Mouse (Mus musculus) urinary bladder, postnatal 4 days (tissue): Measurements from ENCODE around the gene Pdcd6ip.
A peak's percentile ranks its signal among the peaks of the same experiment; 100 is the strongest.

Experiments
- DNase-seq, 2 experiments: peaks; one replicate each; pipeline ENCODE4 v3.0.0; 2021 to 2022; ENCODE audit warnings: low spot score in 2 of 2

The Pdcd6ip gene

DNA sequence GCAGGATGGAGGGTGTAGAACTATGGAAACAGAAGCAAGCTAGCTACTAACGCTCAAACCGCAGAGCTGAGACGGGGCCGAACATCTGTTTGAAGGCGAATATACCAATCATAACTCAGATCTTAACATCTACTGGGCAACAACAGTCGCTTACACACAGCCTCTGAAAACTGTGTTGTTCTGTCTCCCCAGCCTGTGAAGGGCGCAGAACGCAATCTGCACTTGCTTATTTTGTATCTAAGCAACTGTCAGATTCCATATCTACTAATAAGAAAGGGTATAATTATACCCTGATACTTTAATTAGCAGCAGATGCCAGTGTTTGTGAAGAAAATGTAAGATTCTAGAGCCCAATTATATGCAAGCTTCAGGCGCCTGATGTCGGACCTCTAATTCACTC, 81.3 kb downstream of the Pdcd6ip start:
- no peak for DNase-seq

DNA sequence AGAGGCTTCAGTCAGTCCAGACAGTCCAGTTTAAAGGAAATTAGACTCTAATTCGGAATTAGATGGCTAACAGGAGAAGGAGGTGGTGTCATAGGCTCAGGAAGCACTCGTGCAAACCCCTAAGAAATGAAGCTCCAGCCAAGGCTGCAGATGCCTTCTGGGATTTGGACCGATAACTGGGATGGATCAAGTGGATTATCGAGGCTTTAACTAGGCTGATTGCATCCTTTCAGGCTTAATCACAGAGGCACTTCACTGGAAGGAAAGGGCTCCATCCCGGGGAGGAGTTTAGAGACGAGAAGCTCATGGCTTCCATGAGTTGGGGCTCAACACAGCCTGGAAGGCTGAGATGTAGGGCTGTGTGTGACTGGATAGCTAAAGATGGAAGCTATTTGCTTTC, 84.0 kb downstream of the Pdcd6ip start:
- DNase-seq, result no peak

DNA sequence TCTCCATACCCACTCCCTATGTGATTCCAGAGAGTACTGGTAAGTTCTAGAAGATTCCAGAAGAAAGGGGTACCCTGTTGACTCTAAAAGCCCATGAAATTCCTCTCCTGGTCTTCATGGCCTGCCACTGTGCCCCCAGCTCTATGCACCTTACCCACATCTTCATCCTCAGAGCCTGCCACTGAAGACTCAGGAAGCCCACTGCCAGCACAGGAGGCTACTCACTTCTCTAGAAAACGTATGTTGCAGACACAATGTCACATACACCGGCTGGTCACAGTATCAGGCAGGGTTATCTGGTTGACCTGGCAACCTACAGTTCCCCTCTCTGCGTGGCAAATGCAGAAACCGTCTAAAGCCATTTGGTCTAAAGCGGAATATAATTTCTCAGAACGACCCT, 91.0 kb downstream of the Pdcd6ip start:
- peak in 1 of 2 experiments; percentile 28 for DNase-seq

DNA sequence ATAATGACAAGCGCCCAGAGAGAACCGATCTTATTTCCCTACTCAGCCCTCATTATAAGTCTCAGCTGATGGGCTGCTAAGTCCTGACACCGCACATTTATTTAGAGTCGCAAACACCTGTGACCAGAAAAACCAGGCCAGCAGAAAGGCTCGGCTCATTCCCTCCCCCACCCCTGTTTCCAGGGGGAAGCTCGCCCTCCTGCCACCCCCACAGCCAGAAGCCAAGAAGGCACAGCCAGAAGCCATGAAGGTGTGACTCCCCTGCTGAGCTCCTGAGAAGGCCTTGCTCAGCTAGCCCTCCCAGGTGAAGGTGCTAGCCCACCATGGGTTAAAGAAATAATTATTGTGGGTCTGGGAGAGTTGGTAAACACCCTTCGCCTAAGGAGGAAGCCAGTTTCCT, 97.3 kb downstream of the Pdcd6ip start:
- DNase-seq, result peak; percentile 13 to 59

DNA sequence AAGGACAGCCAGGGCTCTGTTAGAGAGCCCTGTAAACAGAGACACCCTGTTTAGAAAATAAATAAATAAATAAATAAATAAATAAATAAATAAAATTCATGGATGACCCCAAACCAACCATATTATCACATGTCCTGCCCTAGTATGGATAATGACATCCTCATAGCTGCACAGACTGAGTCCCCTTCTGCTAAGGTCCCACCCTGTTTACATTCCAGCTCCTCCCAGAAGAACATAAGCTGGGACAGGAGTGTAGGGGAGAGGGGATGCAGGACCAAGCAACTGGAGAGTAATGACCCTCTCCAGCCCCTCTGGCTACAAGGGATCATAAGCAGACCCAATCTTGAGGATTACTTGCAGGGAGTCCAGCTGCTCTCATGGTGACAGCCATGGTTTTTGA, 105.9 kb downstream of the Pdcd6ip start:
- no peak for DNase-seq
